Mouse (Mus musculus) G1E (cell line): Measurements from ENCODE around the gene Ccr7. TPM values are rescaled to one million over a fixed set of nuclear protein-coding genes. Genes with fewer than 3 reads are reported as not detected.

ENCODE experiments used
- ATAC-seq: 2 replicates; pipeline ENCODE4 v1.8.0; 2016; ENCODE audit warnings: mild to moderate bottlenecking; ENCODE audit not compliant: insufficient number of reproducible peaks, poor library complexity, low FRiP score, severe bottlenecking; ENCODE audit errors: extremely low read depth
- DNase-seq: peaks from one replicate; pipeline ENCODE4 v3.0.0; 2012; ENCODE audit warnings: low spot score
- H3K27me3 ChIP-seq: 2 replicates; pipeline ENCODE4 v1.6.1; 2012; ENCODE audit warnings: mild to moderate bottlenecking, low read length, inconsistent platforms; ENCODE audit not compliant: insufficient read depth
- H3K36me3 ChIP-seq: replicated peaks from 2 replicates; pipeline ENCODE3; 2012; ENCODE audit warnings: mild to moderate bottlenecking, inconsistent platforms
- H3K4me1 ChIP-seq: 2 replicates; pipeline ENCODE4 v1.6.1; 2012; ENCODE audit warnings: low read depth, low read length, inconsistent platforms, mixed read lengths; ENCODE audit not compliant: insufficient read depth
- H3K4me3 ChIP-seq: 2 replicates; pipeline ENCODE4 v1.5.1; 2012; ENCODE audit warnings: low read depth, mild to moderate bottlenecking, inconsistent platforms, low read length, moderate library complexity, mixed read lengths
- H3K9me3 ChIP-seq: replicated peaks from 2 replicates; pipeline ENCODE4 v1.6.1; 2012; ENCODE audit warnings: inconsistent platforms
- CTCF ChIP-seq: IDR thresholded peaks from 2 replicates; pipeline ENCODE4 v1.5.1; 2012; ENCODE audit warnings: low read depth, low read length, inconsistent platforms, mixed read lengths
- GATA1 ChIP-seq: IDR thresholded peaks from 2 replicates; pipeline ENCODE4 v1.6.1; 2012; ENCODE audit warnings: borderline replicate concordance, low read length, inconsistent platforms, mixed read lengths
- GATA2 ChIP-seq: IDR thresholded peaks from 2 replicates; pipeline ENCODE4 v1.6.1; 2012; ENCODE audit warnings: low read depth, low read length, inconsistent platforms, borderline replicate concordance
- POLR2AphosphoS5 ChIP-seq: IDR thresholded peaks from 2 replicates; pipeline ENCODE4 v1.6.1; 2012; ENCODE audit warnings: low read depth, low read length, inconsistent platforms; ENCODE audit not compliant: insufficient replicate concordance
- TAL1 ChIP-seq: conservative IDR thresholded peaks from 2 replicates; pipeline ENCODE4 v1.6.1; 2012; ENCODE audit warnings: low read depth, low read length, inconsistent platforms, mixed read lengths
- polyA plus RNA-seq: library from polyadenylated mRNA; stranded (reverse); fragments of >175 nt; gene quantifications from 2 replicates; pipeline ENCODE4 v1.2.3, GENCODE M21; 2012
- total RNA-seq, 2 experiments: library from RNA; stranded (forward) in 1 of 2; stranded (reverse) in 1 of 2; fragments of 200-1000 nt in 1 of 2; fragments of >200 nt in 1 of 2; fragmentation: Nextera tagmentation in 1 of 2; gene quantifications; 2 replicates each; pipeline ENCODE4 v1.2.3; 2014 to 2017

Ccr7 gene
- total and polyA plus RNA-seq, 3 experiments = 0.11 TPM; not detected in 2

DNA sequence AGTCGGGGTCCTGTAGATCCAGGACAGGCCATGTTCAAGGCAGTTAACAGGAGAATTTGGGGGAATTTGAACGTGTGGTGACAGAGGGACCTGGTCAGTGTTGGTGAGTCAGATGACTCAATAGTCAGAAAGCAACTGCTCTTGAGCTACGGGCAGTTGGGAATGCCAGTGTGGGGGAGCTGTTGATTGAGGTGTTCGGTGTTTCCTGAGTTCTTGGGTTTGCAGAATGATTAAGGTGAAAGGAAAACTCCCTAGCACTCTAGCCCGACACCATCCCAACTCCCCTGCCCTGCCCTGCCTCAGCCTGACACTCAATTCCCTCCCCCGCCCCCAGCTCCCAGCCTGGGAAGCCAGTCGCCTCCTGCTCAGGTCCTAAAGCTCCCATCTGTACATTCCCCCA is 4.0 kb downstream of the Ccr7 start:
- DNase-seq = no peak
- peaks cover 47% of the 10 kb centered on the region for H3K27me3 ChIP-seq

GRCm38 (mm10) chr11:99149898-99150757 is 4.7 kb downstream of the Ccr7 start:
- Histone ChIP-seq H3K4me1 (peaks cover 4% of the 10 kb centered on the region), H3K9me3 (no peaks in the 10 kb centered on the region), H3K36me3 (no peaks in the 10 kb centered on the region), H3K27me3 (peaks cover 52% of the 10 kb centered on the region), H3K4me3 (no peak overlapping the region)
- TF ChIP-seq CTCF = peak; percentile 98
- TF ChIP-seq TAL1 = no peak
- ATAC-seq (0 out of 2 replicates have a peak, but pooled peaks have one; percentile 15), DNase-seq (peak; percentile 47)

More for the DNA sequence above, 4.0 kb downstream of the Ccr7 start:
- Histone ChIP-seq H3K4me3 (no peak overlapping the region), H3K9me3 (no peaks in the 10 kb centered on the region), H3K36me3 (no peaks in the 10 kb centered on the region), H3K4me1 (peaks cover 4% of the 10 kb centered on the region)
- no peak for ATAC-seq
- TF ChIP-seq CTCF (no peak), TAL1 (no peak), GATA2 (no peak), POLR2AphosphoS5 (no peak), GATA1 (no peak)

DNA sequence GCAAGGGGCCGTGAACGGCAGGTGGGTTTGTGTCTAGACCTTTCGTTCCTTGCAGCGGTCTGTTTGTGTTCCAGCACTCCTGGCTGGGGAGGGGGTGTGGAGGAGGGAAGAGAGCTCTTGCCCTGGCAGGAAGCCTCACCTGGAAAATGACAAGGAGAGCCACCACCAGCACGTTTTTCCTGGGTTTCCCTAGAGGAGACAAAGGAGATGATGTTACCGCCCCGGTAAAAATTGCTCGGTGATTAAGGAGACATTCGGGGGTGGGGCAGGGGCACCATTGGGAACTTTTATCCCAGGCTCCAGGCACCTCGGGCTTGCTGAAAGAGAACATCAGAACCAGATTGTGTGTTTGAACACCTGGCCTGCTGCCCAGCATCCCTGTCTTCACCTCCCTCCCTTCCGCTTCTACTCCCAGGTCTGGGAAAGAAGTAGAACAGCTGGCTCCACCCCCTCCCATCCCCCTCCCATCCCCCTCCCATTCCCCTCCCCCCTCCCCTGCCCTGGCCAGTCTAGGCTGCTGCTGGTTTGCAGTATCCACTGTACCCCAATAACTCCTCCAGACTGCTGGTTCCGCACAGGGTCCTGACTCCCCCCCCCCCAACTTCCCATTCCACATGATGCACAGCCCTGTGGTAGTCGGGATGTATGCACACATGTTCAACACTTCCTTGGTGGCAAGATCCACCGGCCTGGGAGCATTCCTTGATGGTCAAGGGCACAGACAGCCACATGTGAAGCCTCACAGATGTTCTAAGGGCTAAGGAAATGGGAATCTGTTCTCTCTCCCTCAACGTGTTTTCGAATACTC is 5.8 kb downstream of the Ccr7 start:
- H3K36me3 ChIP-seq = no peaks in the 10 kb centered on the region
- TF ChIP-seq POLR2AphosphoS5 = no peak
- H3K4me1 ChIP-seq = peaks cover 4% of the 10 kb centered on the region
- ATAC-seq = no peak
- no peaks in the 10 kb centered on the region for H3K9me3 ChIP-seq
- DNase-seq = no peak
- H3K4me3 ChIP-seq = no peak overlapping the region
- H3K27me3 ChIP-seq = peaks cover 58% of the 10 kb centered on the region

GRCm38 (mm10) chr11:99148400-99148799 is 6.5 kb downstream of the Ccr7 start:
- DNase-seq (no peak), ATAC-seq (no peak)
- no peak overlapping the region for H3K4me3 ChIP-seq
- H3K27me3 ChIP-seq = peaks cover 56% of the 10 kb centered on the region
- no peaks in the 10 kb centered on the region for H3K36me3 ChIP-seq
- H3K4me1 ChIP-seq = peaks cover 4% of the 10 kb centered on the region
- no peaks in the 10 kb centered on the region for H3K9me3 ChIP-seq
- no peak for TF ChIP-seq POLR2AphosphoS5
- TF ChIP-seq GATA1 = no peak
- no peak for TF ChIP-seq CTCF
- no peak for TF ChIP-seq GATA2
- TF ChIP-seq TAL1 = no peak

GRCm38 (mm10) chr11:99147920-99148289 is 7.0 kb downstream of the Ccr7 start:
- Histone ChIP-seq H3K27me3 (peaks cover 56% of the 10 kb centered on the region), H3K36me3 (no peaks in the 10 kb centered on the region), H3K9me3 (no peaks in the 10 kb centered on the region), H3K4me3 (no peak overlapping the region), H3K4me1 (peaks cover 4% of the 10 kb centered on the region)
- no peak for TF ChIP-seq GATA1
- no peak for TF ChIP-seq TAL1
- TF ChIP-seq GATA2 = no peak
- TF ChIP-seq POLR2AphosphoS5 = no peak
- no peak for TF ChIP-seq CTCF
- ATAC-seq (no peak), DNase-seq (no peak)

GRCm38 (mm10) chr11:99147041-99147919 is 7.6 kb downstream of the Ccr7 start:
- H3K4me1 ChIP-seq = peaks cover 4% of the 10 kb centered on the region
- H3K4me3 ChIP-seq = no peak overlapping the region
- peaks cover 56% of the 10 kb centered on the region for H3K27me3 ChIP-seq
- no peak for ATAC-seq
- no peaks in the 10 kb centered on the region for H3K36me3 ChIP-seq
- no peaks in the 10 kb centered on the region for H3K9me3 ChIP-seq
- no peak for DNase-seq
- TF ChIP-seq TAL1 = no peak
- no peak for TF ChIP-seq CTCF
- TF ChIP-seq GATA2 = no peak
- no peak for TF ChIP-seq POLR2AphosphoS5
- no peak for TF ChIP-seq GATA1
